Mouse (Mus musculus) embryonic facial prominence, embryonic 10.5 days (tissue): ENCODE measurements around the gene Ppm1j. TPM values are rescaled to one million over a fixed set of nuclear protein-coding genes. Genes with fewer than 3 reads are reported as not detected.
A peak's percentile ranks its signal among the peaks of the same experiment; 100 is the strongest.

Experiments used
- DNase-seq: peaks from one replicate; pipeline ENCODE4 v3.0.0-alpha.2; 2017; ENCODE audit warnings: low spot score
- H3K27ac ChIP-seq: fragments of 300-500 bp; sonication (generic); replicated peaks from 2 replicates; pipeline ENCODE4 v1.5.1; 2016; ENCODE audit warnings: mild to moderate bottlenecking
- H3K27me3 ChIP-seq: fragments of 300-500 bp; sonication (generic); replicated peaks from 2 replicates; pipeline ENCODE4 v1.6.1; 2016; ENCODE audit warnings: low read depth, mild to moderate bottlenecking; ENCODE audit not compliant: poor library complexity, severe bottlenecking
- H3K36me3 ChIP-seq: fragments of 300-500 bp; sonication (generic); replicated peaks from 2 replicates; pipeline ENCODE4 v1.6.1; 2016; ENCODE audit warnings: mild to moderate bottlenecking, moderate library complexity
- H3K4me1 ChIP-seq: fragments of 300-500 bp; sonication (generic); 2 replicates; pipeline ENCODE4 v1.6.1; 2016
- H3K4me3 ChIP-seq: fragments of 300-500 bp; sonication (generic); 2 replicates; pipeline ENCODE4 v1.5.1; 2016; ENCODE audit warnings: mild to moderate bottlenecking, moderate library complexity
- H3K9me3 ChIP-seq: fragments of 300-500 bp; sonication (generic); 2 replicates; pipeline ENCODE4 v1.6.1; 2016; ENCODE audit warnings: mild to moderate bottlenecking
- WGBS: fragments of 180-500 bp; shearing (Covaris S2); methylation state at CpG from one replicate; pipeline ENCODE4 v1.1.7; 2016; 5-methylcytosine and 5-hydroxymethylcytosine counted together
- polyA plus RNA-seq: library from polyadenylated mRNA; unstranded; fragments of >200 nt; fragmentation: Nextera tagmentation; extraction: Ambion mirVana; gene quantifications from 2 replicates; pipeline ENCODE4 v1.2.1, GENCODE M21; 2016

Ppm1j gene
- polyA plus RNA-seq, 1 experiment from 2014 or later, result 2.3 TPM

DNA sequence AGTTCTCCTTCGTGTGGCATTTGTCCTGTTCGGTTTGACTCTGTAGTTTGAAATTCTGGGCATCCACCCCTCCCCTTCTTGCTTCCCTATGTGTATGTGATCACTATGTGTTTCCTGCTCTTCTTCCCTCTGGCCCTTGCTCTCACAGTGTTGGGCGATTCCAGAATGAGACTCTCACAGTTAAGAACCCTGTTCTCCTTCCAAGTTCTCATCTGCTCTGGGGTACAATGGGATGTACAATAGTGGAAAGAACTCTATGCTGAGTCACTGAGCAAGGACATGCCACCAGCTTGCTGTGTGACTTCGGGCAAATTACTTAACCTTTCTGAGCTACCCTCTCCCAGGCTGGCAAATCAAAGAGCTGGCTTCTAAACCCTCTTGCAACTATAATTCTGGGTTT, 13.1 kb upstream of the Ppm1j start:
- peaks cover 16% of the 10 kb centered on the region for H3K27me3 ChIP-seq
- WGBS, result 81% methylated on average over 4 of the region's 4 CpGs
- H3K9me3 ChIP-seq, result no peaks in the 10 kb centered on the region
- no peaks in the 10 kb centered on the region for H3K36me3 ChIP-seq
- no peak for DNase-seq
- H3K27ac ChIP-seq, result no peak overlapping the region
- H3K4me3 ChIP-seq, result no peak overlapping the region
- H3K4me1 ChIP-seq, result peaks cover 26% of the 10 kb centered on the region

GRCm38 (mm10) chr3:104769135-104769534, 11.7 kb upstream of the Ppm1j start:
- H3K4me1 ChIP-seq, result peaks cover 29% of the 10 kb centered on the region
- no peak overlapping the region for H3K27ac ChIP-seq
- 40% methylated on average over 3 of the region's 3 CpGs for WGBS
- H3K9me3 ChIP-seq, result no peaks in the 10 kb centered on the region
- no peak for DNase-seq
- no peak overlapping the region for H3K4me3 ChIP-seq
- peaks cover 27% of the 10 kb centered on the region for H3K27me3 ChIP-seq
- H3K36me3 ChIP-seq, result no peaks in the 10 kb centered on the region

DNA sequence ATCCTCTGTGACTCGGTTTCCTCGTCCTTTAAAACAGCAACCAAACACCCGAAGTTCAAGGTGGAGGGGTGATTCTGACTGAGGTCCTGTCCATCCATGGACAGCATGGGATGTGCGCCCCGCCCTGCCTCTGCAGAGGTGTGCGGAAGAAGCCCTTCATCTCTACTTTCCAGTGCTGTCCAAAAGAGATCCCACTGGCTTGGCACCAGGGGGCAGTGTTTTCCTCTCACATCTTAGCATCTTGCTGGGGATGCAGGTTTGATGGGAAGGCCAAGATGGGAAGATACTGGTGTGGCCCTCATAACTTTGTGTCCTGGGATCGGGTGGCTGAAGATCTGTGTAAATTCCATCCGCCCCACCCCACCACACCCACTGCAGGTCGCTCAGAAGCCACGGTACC, 10.8 kb upstream of the Ppm1j start:
- Histone ChIP-seq H3K4me3 (no peak overlapping the region), H3K9me3 (no peaks in the 10 kb centered on the region), H3K4me1 (peaks cover 29% of the 10 kb centered on the region), H3K36me3 (no peaks in the 10 kb centered on the region), H3K27ac (no peak overlapping the region), H3K27me3 (peaks cover 27% of the 10 kb centered on the region)
- peak; percentile 58 for DNase-seq
- 56% methylated on average over 10 of the region's 10 CpGs for WGBS

DNA sequence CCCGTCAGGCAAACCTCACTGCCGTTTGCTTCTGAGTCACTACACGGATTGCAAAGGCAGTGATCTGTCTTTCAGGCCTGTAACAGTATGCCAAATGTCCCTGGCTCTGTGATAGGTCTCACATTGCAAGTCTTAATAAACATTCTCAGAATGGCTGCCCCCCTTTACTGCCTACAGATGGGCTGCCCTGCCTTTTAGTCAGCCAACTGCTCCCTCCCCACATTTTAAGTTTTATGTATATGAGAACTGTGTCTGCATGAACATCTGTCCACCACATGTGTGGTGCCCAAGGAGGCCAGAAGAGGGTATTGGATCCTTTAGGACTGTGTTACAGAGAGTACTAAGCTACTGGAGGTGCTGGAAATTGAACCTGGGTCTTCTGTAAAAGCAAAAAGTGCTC, 9.9 kb upstream of the Ppm1j start:
- H3K27ac ChIP-seq, result 0 out of 2 replicates have a peak overlapping the region, but pooled peaks have one; percentile 1
- H3K4me3 ChIP-seq, result no peak overlapping the region
- WGBS, result 51% methylated on average over 3 of the region's 3 CpGs
- no peaks in the 10 kb centered on the region for H3K9me3 ChIP-seq
- no peak for DNase-seq
- H3K27me3 ChIP-seq, result peaks cover 33% of the 10 kb centered on the region
- no peaks in the 10 kb centered on the region for H3K36me3 ChIP-seq
- peaks cover 34% of the 10 kb centered on the region for H3K4me1 ChIP-seq

DNA sequence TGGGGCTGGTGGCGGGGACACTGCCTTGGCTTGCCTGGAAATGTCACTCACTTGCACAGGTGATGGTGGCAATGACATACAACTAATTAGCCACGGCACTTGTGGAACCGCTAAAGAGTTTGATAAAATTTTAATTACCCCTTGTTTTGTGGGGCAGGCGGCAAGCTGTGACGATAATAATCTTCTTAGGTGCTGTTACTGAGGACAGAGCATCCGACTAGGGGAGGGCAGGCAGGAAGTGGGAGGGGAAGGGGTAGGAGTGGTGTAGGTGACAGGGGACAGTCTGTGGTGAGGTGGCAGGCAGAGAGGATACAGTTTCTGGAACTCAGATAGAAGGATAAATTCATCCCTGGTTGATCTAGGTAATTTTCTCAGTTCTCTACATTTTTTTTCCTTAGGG, 9.4 kb upstream of the Ppm1j start:
- Histone ChIP-seq H3K27me3 (peaks cover 38% of the 10 kb centered on the region), H3K4me3 (no peak overlapping the region), H3K9me3 (no peaks in the 10 kb centered on the region), H3K4me1 (peaks cover 38% of the 10 kb centered on the region), H3K27ac (no peak overlapping the region), H3K36me3 (no peaks in the 10 kb centered on the region)
- DNase-seq, result no peak
- WGBS, result 58% methylated on average over 6 of the region's 6 CpGs

DNA sequence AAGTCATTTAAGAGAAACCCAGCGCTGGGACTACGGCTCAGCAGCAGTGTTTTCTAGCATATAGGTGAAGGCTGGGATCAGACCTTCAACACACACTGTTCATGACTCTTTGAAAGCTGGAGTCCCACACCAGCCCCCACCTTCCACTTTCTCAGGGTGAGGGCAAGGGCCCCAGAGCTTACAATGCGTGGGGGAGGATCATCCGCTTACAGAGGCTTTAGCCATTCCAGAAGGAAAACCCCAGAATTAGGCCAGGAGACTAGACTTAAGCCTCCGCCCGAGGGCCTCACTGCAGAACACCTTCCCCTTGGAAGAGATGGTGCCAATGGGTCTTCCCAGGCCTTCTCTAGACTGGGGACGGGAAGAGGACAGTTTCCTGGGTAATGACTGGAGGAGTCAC, 7.6 kb upstream of the Ppm1j start:
- H3K4me3 ChIP-seq, result no peak overlapping the region
- no peaks in the 10 kb centered on the region for H3K9me3 ChIP-seq
- H3K27me3 ChIP-seq, result peaks cover 57% of the 10 kb centered on the region
- WGBS, result 76% methylated on average over 7 of the region's 7 CpGs
- no peak overlapping the region for H3K27ac ChIP-seq
- DNase-seq, result no peak
- H3K36me3 ChIP-seq, result no peaks in the 10 kb centered on the region
- peaks cover 45% of the 10 kb centered on the region for H3K4me1 ChIP-seq

DNA sequence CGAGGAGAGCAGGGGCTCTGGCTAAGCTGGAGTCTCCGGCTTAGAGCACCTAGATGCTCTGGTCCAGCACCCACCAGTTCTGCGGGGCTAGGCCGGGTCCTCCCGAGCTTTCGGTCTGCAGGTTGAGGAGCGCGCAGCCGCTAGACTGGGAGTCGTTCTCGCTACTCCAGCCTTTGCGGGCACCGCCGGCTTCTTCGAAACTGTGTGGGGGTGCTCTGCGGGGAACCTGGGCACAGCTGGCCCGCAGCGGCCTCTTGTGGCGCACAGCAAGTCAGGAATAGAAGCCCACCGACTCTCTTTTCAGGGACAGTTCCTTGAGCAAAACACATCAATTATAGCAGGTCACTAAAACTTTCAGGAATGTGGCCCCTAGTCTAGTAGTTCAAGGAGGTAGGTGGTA, 3.5 kb upstream of the Ppm1j start:
- peaks cover 85% of the 10 kb centered on the region for H3K27me3 ChIP-seq
- no peak overlapping the region; the same call in 1 of the 2 replicates for H3K27ac ChIP-seq
- peak; percentile 81 for DNase-seq
- H3K36me3 ChIP-seq, result no peaks in the 10 kb centered on the region
- no peaks in the 10 kb centered on the region for H3K9me3 ChIP-seq
- 1% methylated on average over 20 of the region's 20 CpGs for WGBS
- H3K4me1 ChIP-seq, result peaks cover 41% of the 10 kb centered on the region
- peak overlapping the region; percentile 57 for H3K4me3 ChIP-seq

- no peak overlapping the region for H3K27ac ChIP-seq
- peaks cover 96% of the 10 kb centered on the region for H3K27me3 ChIP-seq
- H3K36me3 ChIP-seq, result no peaks in the 10 kb centered on the region
- DNase-seq, result peak; percentile 84
- 3% methylated on average over 7 of the region's 7 CpGs for WGBS
- no peak overlapping the region for H3K4me3 ChIP-seq
- no peaks in the 10 kb centered on the region for H3K9me3 ChIP-seq
- peaks cover 40% of the 10 kb centered on the region for H3K4me1 ChIP-seq
These were observed 907 bp upstream of the Ppm1j start for GRCm38 (mm10) chr3:104779949-104780348.

DNA sequence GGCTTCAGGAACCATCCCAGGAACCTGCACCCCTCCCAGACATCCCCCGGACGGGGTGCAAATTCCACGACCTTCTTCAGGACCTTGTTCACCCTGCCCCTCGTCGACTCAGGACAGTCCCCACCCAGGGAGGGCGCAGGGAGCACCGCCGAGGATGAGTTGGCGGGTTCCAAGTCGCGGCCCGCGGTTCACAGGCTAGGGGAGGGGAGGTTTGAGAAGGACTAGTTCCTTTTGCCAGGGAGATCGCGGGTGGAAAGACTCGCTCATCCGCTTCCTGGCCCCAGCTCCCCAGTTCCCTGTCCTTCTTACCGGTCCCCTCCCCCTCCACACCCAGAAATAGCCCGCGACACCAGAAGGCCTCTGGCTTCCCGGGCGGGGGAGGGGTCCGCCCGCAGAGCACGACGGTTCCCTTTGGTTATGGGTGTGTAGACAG, 631 bp downstream of the Ppm1j start, which contains the start of gene Fam19a3:
Gene Fam19a3 (minus strand): TSS at position 370 of the 433 bp plus-strand sequence.
- WGBS, result under 1% methylated on average over 26 of the region's 26 CpGs
- peak; percentile 39 for DNase-seq
- H3K27me3 ChIP-seq, result peaks cover 100% of the 10 kb centered on the region
- no peak within 1 kb of the TSS; the same call in 1 of the 2 replicates for H3K27ac ChIP-seq
- H3K4me3 ChIP-seq, result peak within 1 kb of the TSS; percentile 64
- H3K4me1 ChIP-seq, result peaks cover 31% of the 10 kb centered on the region
- H3K36me3 ChIP-seq, result no peaks in the 10 kb centered on the region
- H3K9me3 ChIP-seq, result no peaks in the 10 kb centered on the region

DNA sequence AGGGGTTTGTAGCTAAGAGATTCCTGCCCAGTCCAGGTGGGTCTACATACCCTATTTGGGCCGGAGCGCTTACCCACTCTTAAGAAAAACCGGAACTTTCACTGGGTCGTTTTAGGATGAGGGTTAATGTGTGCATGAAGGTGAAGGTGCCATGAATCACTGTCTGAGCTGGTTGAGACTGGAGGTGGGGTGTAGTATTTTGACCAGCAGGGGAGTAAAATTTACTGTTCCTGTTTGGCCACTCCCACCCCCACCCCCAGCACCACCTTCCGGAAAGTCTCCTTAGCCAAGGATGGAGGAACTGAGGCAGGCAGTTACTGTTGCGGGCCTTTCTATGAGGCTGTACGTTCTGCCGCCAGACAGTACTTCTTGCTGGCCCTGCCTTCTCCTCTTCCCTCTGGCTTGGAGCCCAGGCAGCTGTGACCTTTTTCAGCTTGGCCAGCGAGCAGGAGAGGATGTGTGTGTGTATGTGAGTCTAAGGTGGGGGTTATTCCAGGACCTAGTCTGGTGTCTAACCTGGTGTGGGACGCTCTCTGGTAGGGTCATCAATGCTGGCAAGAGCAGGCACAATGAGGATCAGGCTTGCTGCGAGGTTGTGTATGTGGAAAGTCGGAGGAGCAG, 1.3 kb downstream of the Ppm1j start:
- H3K4me1 ChIP-seq, result peaks cover 27% of the 10 kb centered on the region
- no peaks in the 10 kb centered on the region for H3K36me3 ChIP-seq
- no peak overlapping the region for H3K27ac ChIP-seq
- peak overlapping the region; percentile 64 for H3K4me3 ChIP-seq
- no peaks in the 10 kb centered on the region for H3K9me3 ChIP-seq
- H3K27me3 ChIP-seq, result peaks cover 95% of the 10 kb centered on the region
- 12% methylated on average over 12 of the region's 12 CpGs for WGBS
- DNase-seq, result no peak

DNA sequence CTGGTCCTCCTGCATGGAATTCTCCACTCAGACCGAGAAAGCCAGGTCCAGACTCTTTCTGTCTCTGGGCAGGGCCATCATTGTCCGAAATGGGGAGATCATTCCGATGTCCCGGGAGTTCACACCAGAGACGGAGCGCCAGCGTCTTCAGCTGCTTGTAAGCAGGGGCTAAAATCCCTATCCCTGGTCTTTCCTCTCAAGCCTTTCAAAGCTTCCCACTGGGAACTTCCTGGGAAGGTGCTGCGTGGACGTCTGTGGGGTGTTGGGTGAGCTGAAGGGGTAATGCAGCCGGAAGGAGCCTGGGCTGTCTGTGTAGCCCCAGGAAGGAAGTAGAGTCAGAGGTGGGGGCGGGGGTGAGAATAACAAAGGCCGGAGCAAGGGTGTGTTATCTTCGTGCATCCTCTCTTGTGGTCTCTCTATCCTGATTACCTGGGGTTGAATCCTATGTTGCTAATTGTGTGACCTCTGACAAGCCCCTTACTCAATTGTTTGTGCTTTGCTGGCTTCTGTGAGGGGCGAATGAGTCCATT, 3.2 kb downstream of the Ppm1j start:
- Histone ChIP-seq H3K4me3 (no peak overlapping the region), H3K36me3 (no peaks in the 10 kb centered on the region), H3K4me1 (peaks cover 33% of the 10 kb centered on the region), H3K27me3 (peaks cover 85% of the 10 kb centered on the region), H3K9me3 (no peaks in the 10 kb centered on the region), H3K27ac (no peak overlapping the region)
- no peak for DNase-seq
- 38% methylated on average over 14 of the region's 14 CpGs for WGBS

DNA sequence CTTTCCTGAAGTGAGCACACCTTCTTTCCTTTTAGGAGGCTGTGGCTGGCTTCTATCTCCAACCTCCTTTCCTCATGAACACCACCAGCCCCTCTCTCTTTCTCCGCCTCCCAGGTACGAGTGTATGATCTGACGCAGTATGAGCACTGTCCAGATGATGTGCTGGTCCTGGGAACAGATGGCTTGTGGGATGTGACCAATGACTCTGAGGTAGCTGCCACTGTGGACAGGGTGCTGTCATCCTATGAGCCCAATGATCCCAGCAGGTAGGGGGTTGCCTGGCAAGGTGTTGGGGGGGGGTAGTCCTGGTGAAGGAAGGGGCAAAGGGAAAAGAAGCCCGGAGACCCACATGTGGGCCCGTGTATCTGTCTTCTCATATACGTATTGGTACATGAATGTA, 4.4 kb downstream of the Ppm1j start:
- Histone ChIP-seq H3K4me1 (peaks cover 46% of the 10 kb centered on the region), H3K36me3 (no peaks in the 10 kb centered on the region), H3K27ac (no peak overlapping the region), H3K4me3 (no peak overlapping the region), H3K9me3 (no peaks in the 10 kb centered on the region), H3K27me3 (peaks cover 72% of the 10 kb centered on the region)
- no peak for DNase-seq
- 89% methylated on average over 6 of the region's 6 CpGs for WGBS

DNA sequence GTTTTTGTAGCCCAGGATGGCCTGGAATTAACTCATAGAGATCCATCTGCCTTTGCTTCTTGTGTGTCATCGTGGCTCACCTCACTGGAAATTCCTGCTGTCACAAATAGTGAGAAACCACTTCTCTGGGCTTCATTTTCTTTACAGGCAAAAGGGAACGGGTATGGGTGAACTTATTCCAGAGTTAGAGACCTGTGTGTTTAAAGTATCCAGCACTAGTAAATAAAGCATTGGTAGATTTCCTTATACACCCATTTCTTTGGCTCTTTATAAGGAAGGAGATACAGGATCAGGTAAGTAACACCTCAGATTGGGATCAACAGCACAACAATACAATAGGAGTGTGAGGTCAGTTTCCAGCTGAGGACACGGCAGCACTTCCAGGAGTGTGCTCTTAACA, 7.2 kb downstream of the Ppm1j start, which contains the start of gene Rhoc:
Gene Rhoc (plus strand): TSS at position 301 of the 400 bp plus-strand sequence.
- 33% methylated on average over 3 of the region's 3 CpGs for WGBS
- Histone ChIP-seq H3K36me3 (peaks cover 20% of the 10 kb centered on the region), H3K4me1 (peaks cover 51% of the 10 kb centered on the region), H3K27ac (peak within 1 kb of the TSS; percentile 90), H3K9me3 (no peaks in the 10 kb centered on the region), H3K27me3 (peaks cover 44% of the 10 kb centered on the region), H3K4me3 (peak within 1 kb of the TSS; percentile 71)
- no peak for DNase-seq
